Mouse (Mus musculus) lung, embryonic 14.5 days (tissue): ENCODE measurements around the gene Chd5. TPM values are rescaled to one million over a fixed set of nuclear protein-coding genes. Genes with fewer than 3 reads are reported as not detected.

Experiments
- ATAC-seq: fragments of 200-750 bp; cut with Nextera tagmentation; 2 replicates; pipeline ENCODE4 v1.8.0; 2017; ENCODE audit warnings: mild to moderate bottlenecking, moderate TSS enrichment, moderate library complexity; ENCODE audit not compliant: insufficient read depth
- DNase-seq: peaks from one replicate; pipeline ENCODE4 v3.0.0-alpha.2; 2015
- H3K27ac ChIP-seq: fragments of 300-500 bp; sonication (generic); 2 replicates; pipeline ENCODE4 v1.5.1; 2014; ENCODE audit warnings: low read depth, mild to moderate bottlenecking, moderate library complexity
- H3K27me3 ChIP-seq: fragments of 300-500 bp; sonication (generic); 2 replicates; pipeline ENCODE4 v1.6.1; 2014; ENCODE audit warnings: low read length, control low read depth; ENCODE audit not compliant: insufficient read depth
- H3K36me3 ChIP-seq: fragments of 300-500 bp; sonication (generic); 2 replicates; pipeline ENCODE4 v1.6.1; 2014; ENCODE audit warnings: control low read depth; ENCODE audit not compliant: insufficient read depth
- H3K4me1 ChIP-seq: fragments of 300-500 bp; sonication (generic); 2 replicates; pipeline ENCODE4 v1.6.1; 2014; ENCODE audit warnings: antibody characterized with exemption, control low read depth; ENCODE audit not compliant: insufficient read depth
- H3K4me2 ChIP-seq: fragments of 300-500 bp; sonication (generic); 2 replicates; pipeline ENCODE4 v1.6.1; 2014; ENCODE audit warnings: mild to moderate bottlenecking
- H3K4me3 ChIP-seq: fragments of 300-500 bp; sonication (generic); 2 replicates; pipeline ENCODE4 v1.5.1; 2014; ENCODE audit warnings: low read depth, low read length
- H3K9ac ChIP-seq: fragments of 300-500 bp; sonication (generic); 2 replicates; pipeline ENCODE4 v1.6.1; 2014
- H3K9me3 ChIP-seq: fragments of 300-500 bp; sonication (generic); 2 replicates; pipeline ENCODE4 v1.6.1; 2016; ENCODE audit warnings: low read depth, low read length, control low read depth
- CTCF ChIP-seq: IDR thresholded peaks from 2 replicates; pipeline ENCODE4 v1.5.1; 2016; ENCODE audit warnings: antibody characterized with exemption, low read depth
- WGBS: fragments of 180-500 bp; shearing (Covaris S2); extraction: QIAGEN DNeasy Blood & Tissue Kit; methylation state at CpG from one replicate; pipeline ENCODE4 v1.1.7; 2014; 5-methylcytosine and 5-hydroxymethylcytosine counted together
- polyA plus RNA-seq: library from polyadenylated mRNA; unstranded; fragments of >200 nt; fragmentation: Nextera tagmentation; extraction: Ambion mirVana; gene quantifications from 2 replicates; pipeline ENCODE4 v1.2.1, GENCODE M21; 2014

Chd5 gene
- polyA plus RNA-seq, 1 experiment from 2014 or later: 0.07 TPM

DNA sequence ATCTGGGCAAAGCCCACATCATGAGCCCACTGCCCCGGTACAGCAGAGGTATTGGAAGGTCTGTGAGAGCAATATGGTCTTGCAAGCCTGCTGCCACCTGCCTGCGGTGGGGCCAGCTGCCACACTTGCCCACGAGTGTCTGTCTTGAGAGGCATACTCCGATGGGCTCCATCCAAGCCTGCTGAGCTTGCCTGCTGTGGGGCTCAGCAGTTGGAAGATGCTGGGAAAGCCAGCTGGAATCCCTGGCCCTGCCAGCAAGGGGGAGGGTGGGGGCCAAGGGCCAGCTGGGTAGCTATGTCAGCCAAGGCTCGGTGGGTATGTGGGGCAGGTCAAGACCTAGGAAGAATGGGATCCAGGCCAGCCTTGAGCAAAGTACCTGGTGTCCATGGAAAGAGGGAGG is 53.7 kb downstream of the Chd5 start:
- ATAC-seq (no peak), DNase-seq (no peak)
- Histone ChIP-seq H3K4me3 (no peak overlapping the region), H3K9me3 (no peaks in the 10 kb centered on the region), H3K9ac (no peak overlapping the region), H3K36me3 (no peaks in the 10 kb centered on the region), H3K4me1 (no peaks in the 10 kb centered on the region), H3K4me2 (no peak overlapping the region), H3K27ac (no peak overlapping the region), H3K27me3 (no peaks in the 10 kb centered on the region)
- no peak for TF ChIP-seq CTCF
- 76% methylated on average over 5 of the region's 5 CpGs for WGBS

DNA sequence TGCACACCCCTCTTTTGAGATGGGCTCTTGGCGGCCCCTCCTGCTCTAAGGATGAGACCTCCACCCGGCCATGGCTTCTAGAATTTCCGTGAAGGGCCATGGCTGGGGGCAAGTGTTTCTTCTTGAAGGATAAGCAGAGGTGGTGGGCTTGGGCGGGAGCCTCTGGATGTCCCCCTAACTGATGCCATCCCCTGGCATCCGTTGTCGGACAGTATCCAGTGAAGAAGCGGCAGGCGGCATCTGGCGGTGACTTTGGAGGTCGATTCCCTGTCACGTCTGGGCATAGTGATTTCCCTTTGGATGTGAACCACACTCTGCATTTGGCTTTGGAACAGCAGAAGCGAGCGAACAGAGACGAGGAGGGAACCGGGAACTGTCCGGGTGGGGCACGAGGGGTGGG is 54.2 kb downstream of the Chd5 start:
- Histone ChIP-seq H3K9me3 (no peaks in the 10 kb centered on the region), H3K9ac (no peak overlapping the region), H3K27ac (no peak overlapping the region), H3K4me3 (no peak overlapping the region), H3K4me1 (no peaks in the 10 kb centered on the region), H3K36me3 (no peaks in the 10 kb centered on the region), H3K4me2 (no peak overlapping the region), H3K27me3 (no peaks in the 10 kb centered on the region)
- 80% methylated on average over 17 of the region's 17 CpGs for WGBS
- ATAC-seq (no peak), DNase-seq (no peak)
- TF ChIP-seq CTCF: no peak

DNA sequence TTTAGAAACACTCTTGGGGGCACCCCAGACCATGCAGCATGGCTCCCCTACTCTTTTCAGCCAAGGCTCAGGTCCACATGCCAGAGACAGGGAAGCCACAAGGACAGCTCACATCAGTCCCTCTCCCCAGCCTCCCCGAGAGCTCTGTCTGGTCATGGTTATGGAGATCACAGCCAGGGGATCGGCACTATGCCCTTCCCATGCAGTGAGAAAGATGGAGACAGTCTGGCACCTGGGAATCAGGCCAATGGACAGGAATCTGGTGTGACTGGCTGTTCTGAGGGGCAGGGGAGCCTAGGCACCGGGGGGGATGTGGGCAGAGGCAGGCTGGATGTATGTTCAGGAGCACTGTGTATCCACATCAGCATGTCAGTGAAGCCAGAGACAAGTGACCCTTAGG is 60.5 kb downstream of the Chd5 start:
- no peak for TF ChIP-seq CTCF
- 53% methylated on average over 3 of the region's 3 CpGs for WGBS
- no peak overlapping the region for H3K27ac ChIP-seq
- no peak overlapping the region for H3K4me2 ChIP-seq
- no peaks in the 10 kb centered on the region for H3K36me3 ChIP-seq
- H3K4me3 ChIP-seq: no peak overlapping the region
- H3K27me3 ChIP-seq: no peaks in the 10 kb centered on the region
- no peaks in the 10 kb centered on the region for H3K4me1 ChIP-seq
- H3K9me3 ChIP-seq: no peaks in the 10 kb centered on the region
- DNase-seq (no peak), ATAC-seq (no peak)
- no peak overlapping the region for H3K9ac ChIP-seq

DNA sequence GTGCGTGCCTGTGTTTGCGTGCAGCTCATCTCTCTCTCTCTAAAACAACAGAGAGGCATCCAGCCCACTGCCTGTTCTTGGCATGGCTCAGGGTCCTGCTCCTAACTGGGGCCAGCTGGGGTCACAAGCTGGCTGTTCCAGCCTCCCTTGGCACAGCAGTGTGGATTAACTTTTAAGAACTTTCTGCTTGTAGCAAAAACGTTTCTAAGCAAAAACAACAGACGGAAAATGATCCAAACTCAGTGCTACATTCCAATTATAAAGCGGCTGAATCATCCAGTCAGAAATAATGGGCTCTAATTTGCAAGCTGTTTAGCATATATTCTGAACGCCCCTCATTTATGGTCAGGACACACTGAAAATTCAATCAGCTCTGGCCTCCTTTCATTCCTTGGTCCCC is 66.7 kb downstream of the Chd5 start:
- no peaks in the 10 kb centered on the region for H3K36me3 ChIP-seq
- WGBS: 71% methylated on average over 6 of the region's 6 CpGs
- no peak overlapping the region for H3K9ac ChIP-seq
- no peaks in the 10 kb centered on the region for H3K27me3 ChIP-seq
- DNase-seq (no peak), ATAC-seq (no peak)
- H3K4me2 ChIP-seq: no peak overlapping the region
- H3K9me3 ChIP-seq: no peaks in the 10 kb centered on the region
- H3K4me3 ChIP-seq: no peak overlapping the region
- TF ChIP-seq CTCF: no peak
- no peaks in the 10 kb centered on the region for H3K4me1 ChIP-seq
- H3K27ac ChIP-seq: no peak overlapping the region

DNA sequence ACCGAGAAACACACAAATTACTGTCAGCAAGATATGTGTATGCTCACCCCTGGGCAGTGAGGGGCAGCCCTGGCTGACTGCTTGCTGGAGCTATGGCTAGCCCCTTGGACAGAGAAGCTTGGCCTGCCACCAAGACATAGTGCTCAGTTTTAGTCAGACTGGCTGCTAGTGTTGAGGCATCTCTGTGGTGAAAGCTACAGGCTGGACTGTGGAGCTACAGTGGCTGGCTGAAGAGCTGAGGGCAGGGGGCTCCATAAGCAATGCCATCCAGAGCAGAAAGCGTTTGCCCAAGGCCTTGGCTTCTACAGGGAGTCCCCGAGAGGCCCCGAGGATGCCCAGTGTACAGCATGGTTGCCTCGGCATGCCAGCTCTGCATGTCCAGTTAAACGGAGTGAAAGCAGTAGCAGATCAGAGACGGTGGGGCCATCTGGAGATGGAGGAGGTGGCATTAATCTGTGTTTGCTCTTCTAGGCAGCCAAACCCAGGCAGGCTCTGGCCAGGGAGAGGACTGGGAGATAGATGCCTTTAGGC is 67.3 kb downstream of the Chd5 start:
- ATAC-seq: no peak
- no peaks in the 10 kb centered on the region for H3K9me3 ChIP-seq
- no peak overlapping the region for H3K4me3 ChIP-seq
- no peak for TF ChIP-seq CTCF
- H3K9ac ChIP-seq: no peak overlapping the region
- H3K27me3 ChIP-seq: no peaks in the 10 kb centered on the region
- no peaks in the 10 kb centered on the region for H3K36me3 ChIP-seq
- DNase-seq: no peak
- no peaks in the 10 kb centered on the region for H3K4me1 ChIP-seq
- 72% methylated on average over 7 of the region's 7 CpGs for WGBS
- H3K27ac ChIP-seq: no peak overlapping the region
- no peak overlapping the region for H3K4me2 ChIP-seq

- TF ChIP-seq CTCF: no peak
- ATAC-seq: no peak
- DNase-seq: no peak
- H3K9me3 ChIP-seq: no peaks in the 10 kb centered on the region
- 75% methylated on average over 8 of the region's 8 CpGs for WGBS
- no peaks in the 10 kb centered on the region for H3K27me3 ChIP-seq
- no peak overlapping the region for H3K27ac ChIP-seq
- no peaks in the 10 kb centered on the region for H3K4me1 ChIP-seq
- no peak overlapping the region for H3K4me3 ChIP-seq
- H3K9ac ChIP-seq: no peak overlapping the region
- H3K4me2 ChIP-seq: no peak overlapping the region
- no peaks in the 10 kb centered on the region for H3K36me3 ChIP-seq
Observed at GRCm38 (mm10) chr4:152406531-152406930, 68.1 kb downstream of the Chd5 start.

DNA sequence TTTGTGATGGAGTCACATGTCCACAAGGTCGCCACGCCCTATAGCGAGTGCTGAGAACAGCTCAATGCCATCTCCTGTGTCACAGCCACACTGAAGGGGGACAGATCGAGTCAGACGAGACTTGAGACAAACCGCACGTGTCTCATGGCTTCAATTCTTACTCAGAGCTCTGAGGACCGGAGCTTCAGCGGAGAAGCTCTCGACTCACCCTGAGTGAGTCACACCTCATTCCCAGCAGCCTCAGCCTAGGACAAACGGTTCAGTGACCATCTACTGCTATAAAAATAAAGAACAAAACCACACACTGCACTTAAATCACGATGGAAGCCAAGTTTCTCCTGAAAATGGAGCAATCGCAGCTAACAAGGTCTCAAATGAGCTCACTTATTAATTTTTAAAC is 72.5 kb downstream of the Chd5 start:
- Histone ChIP-seq H3K27ac (no peak overlapping the region), H3K4me1 (no peaks in the 10 kb centered on the region), H3K27me3 (no peaks in the 10 kb centered on the region), H3K36me3 (no peaks in the 10 kb centered on the region), H3K9ac (no peak overlapping the region), H3K4me2 (no peak overlapping the region), H3K9me3 (no peaks in the 10 kb centered on the region), H3K4me3 (no peak overlapping the region)
- no peak for TF ChIP-seq CTCF
- no peak for ATAC-seq
- WGBS: 71% methylated on average over 13 of the region's 13 CpGs
- no peak for DNase-seq

- Histone ChIP-seq H3K36me3 (no peaks in the 10 kb centered on the region), H3K27ac (no peak overlapping the region), H3K27me3 (no peaks in the 10 kb centered on the region), H3K9me3 (no peaks in the 10 kb centered on the region), H3K4me3 (no peak overlapping the region), H3K9ac (no peak overlapping the region), H3K4me2 (no peak overlapping the region), H3K4me1 (no peaks in the 10 kb centered on the region)
- DNase-seq (no peak), ATAC-seq (no peak)
- WGBS: 73% methylated on average over 3 of the region's 3 CpGs
- no peak for TF ChIP-seq CTCF
Observed at GRCm38 (mm10) chr4:152412524-152413080, 74.2 kb downstream of the Chd5 start.
